Mouse (Mus musculus) hindbrain, postnatal 0 days (tissue): ENCODE measurements at regions not wholly inside any gene's neighbourhood (a gene's known extent, or its start where the extent isn't known, plus 50 kb on each side); places are given as distances from the start of the nearest gene placed in this dataset.

Source experiments
- ATAC-seq: fragments of 200-750 bp; cut with Nextera tagmentation; 2 replicates; pipeline ENCODE4 v1.8.0; 2017; ENCODE audit warnings: mild to moderate bottlenecking, moderate TSS enrichment, moderate library complexity
- DNase-seq: peaks from one replicate; pipeline ENCODE4 v3.0.0-alpha.2; 2015; ENCODE audit warnings: low spot score
- H3K27ac ChIP-seq: fragments of 300-500 bp; sonication (generic); 2 replicates; pipeline ENCODE4 v1.5.1; 2014; ENCODE audit warnings: mild to moderate bottlenecking
- H3K27me3 ChIP-seq: fragments of 300-500 bp; sonication (generic); 2 replicates; pipeline ENCODE4 v1.6.1; 2014; ENCODE audit warnings: low read length, mixed read lengths; ENCODE audit not compliant: insufficient read depth
- H3K36me3 ChIP-seq: fragments of 300-500 bp; sonication (generic); 2 replicates; pipeline ENCODE4 v1.6.1; 2014; ENCODE audit warnings: low read length, mixed read lengths; ENCODE audit not compliant: insufficient read depth
- H3K4me1 ChIP-seq: fragments of 300-500 bp; sonication (generic); 2 replicates; pipeline ENCODE4 v1.6.1; 2014; ENCODE audit warnings: antibody characterized with exemption, low read length, mixed read lengths; ENCODE audit not compliant: insufficient read depth
- H3K4me2 ChIP-seq: fragments of 300-500 bp; sonication (generic); 2 replicates; pipeline ENCODE4 v1.6.1; 2014; ENCODE audit warnings: low read depth, mild to moderate bottlenecking, low read length, moderate library complexity, mixed read lengths
- H3K4me3 ChIP-seq: fragments of 300-500 bp; sonication (generic); 2 replicates; pipeline ENCODE4 v1.5.1; 2014; ENCODE audit warnings: low read length
- H3K9ac ChIP-seq: fragments of 300-500 bp; sonication (generic); replicated peaks from 2 replicates; pipeline ENCODE4 v1.6.1; 2014; ENCODE audit warnings: mild to moderate bottlenecking, low read length, moderate library complexity, mixed read lengths
- H3K9me3 ChIP-seq: fragments of 300-500 bp; sonication (generic); 2 replicates; pipeline ENCODE4 v1.6.1; 2016; ENCODE audit warnings: low read length, mixed read lengths
- CTCF ChIP-seq: IDR thresholded peaks from 2 replicates; pipeline ENCODE4 v1.5.1; 2016; ENCODE audit warnings: antibody characterized with exemption, control low read depth, low read depth
- WGBS: fragments of 180-500 bp; shearing (Covaris S2); extraction: QIAGEN DNeasy Blood & Tissue Kit; methylation state at CpG from one replicate; pipeline ENCODE4 v1.1.7; 2014; 5-methylcytosine and 5-hydroxymethylcytosine counted together

DNA sequence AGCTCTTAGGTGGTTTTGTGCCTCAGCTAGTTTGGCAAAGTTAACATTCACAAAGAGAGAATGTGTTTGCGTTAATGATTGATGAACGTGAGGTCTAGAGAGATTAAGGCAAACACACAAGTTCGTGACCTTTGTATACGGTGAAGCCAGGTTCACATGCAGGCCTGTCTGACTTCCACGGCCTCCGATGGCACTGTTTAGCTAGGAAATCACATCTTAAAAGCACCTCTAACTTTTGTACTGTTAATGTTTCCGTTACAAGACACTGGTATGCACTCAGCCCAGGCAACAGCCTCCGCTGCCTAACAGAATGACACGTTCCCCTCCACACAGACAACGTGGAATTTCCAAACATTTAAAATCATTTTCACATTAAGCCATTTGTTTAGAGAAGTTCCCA lies 94.3 kb upstream of the Ppp1r12a start:
- H3K36me3 ChIP-seq = no peaks in the 10 kb centered on the region
- no peak overlapping the region for H3K27ac ChIP-seq
- H3K27me3 ChIP-seq = no peaks in the 10 kb centered on the region
- ATAC-seq (no peak), DNase-seq (no peak)
- no peaks in the 10 kb centered on the region for H3K4me1 ChIP-seq
- WGBS = 81% methylated on average over 10 of the region's 10 CpGs
- TF ChIP-seq CTCF = no peak
- no peak overlapping the region for H3K4me2 ChIP-seq
- no peaks in the 10 kb centered on the region for H3K9me3 ChIP-seq
- no peak overlapping the region for H3K4me3 ChIP-seq
- H3K9ac ChIP-seq = no peak overlapping the region

DNA sequence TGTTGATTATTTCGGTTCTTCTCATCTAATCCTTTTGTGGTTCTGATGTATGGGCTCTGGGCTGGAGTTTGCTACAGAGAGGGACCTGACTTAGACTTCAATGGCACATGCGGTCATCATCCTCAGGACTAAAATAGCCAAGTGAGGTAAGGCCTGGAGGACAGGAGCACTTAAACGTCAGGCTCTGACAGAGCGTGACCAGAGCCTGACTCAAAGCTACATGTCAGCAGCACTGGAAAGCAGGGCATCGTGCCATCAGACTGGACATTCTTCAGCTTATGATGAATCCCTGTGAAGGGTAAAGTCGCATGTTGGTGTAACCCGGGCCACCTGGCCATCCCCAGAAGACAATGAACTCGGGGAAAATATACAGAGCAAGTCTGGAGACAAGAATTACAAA lies 95.8 kb upstream of the Ppp1r12a start:
- no peaks in the 10 kb centered on the region for H3K9me3 ChIP-seq
- H3K36me3 ChIP-seq = no peaks in the 10 kb centered on the region
- no peaks in the 10 kb centered on the region for H3K27me3 ChIP-seq
- H3K27ac ChIP-seq = no peak overlapping the region
- ATAC-seq (no peak), DNase-seq (no peak)
- WGBS = 85% methylated on average over 8 of the region's 8 CpGs
- no peak overlapping the region for H3K4me3 ChIP-seq
- H3K4me2 ChIP-seq = no peak overlapping the region
- TF ChIP-seq CTCF = no peak
- no peaks in the 10 kb centered on the region for H3K4me1 ChIP-seq
- no peak overlapping the region for H3K9ac ChIP-seq

DNA sequence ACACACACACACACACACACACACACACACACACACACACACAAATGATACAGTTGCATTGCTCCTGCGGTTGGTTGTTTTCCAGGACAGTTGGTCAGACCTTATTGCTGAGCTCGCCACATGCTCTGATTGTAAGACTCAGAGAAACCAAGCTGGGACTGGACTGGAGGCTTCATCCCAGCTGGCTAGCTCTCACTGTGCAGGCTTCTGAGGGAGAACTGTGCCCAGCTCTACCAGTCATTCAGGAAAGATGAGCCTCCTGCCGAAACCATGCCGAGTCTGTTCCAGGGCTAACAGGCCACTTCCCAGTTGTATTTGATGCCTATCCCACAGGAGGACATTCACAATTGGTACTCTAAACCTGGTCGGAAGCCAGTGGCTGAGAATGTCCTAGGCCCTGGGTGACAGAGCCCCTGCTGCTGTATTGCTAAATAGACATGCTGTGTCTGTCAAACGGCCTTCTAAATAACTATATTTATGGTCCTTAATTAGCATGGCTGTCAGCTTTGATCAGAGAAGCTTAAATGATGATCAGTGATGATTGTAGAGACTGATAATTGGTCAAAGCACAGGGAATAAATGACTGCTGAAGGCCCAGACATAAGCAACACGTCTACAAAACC lies 100.1 kb upstream of the Ppp1r12a start:
- H3K4me3 ChIP-seq = no peak overlapping the region
- peak; percentile 85 for ATAC-seq
- TF ChIP-seq CTCF = no peak
- H3K4me2 ChIP-seq = no peak overlapping the region
- no peaks in the 10 kb centered on the region for H3K36me3 ChIP-seq
- 37% methylated on average over 7 of the region's 7 CpGs for WGBS
- peak; percentile 56 for DNase-seq
- no peaks in the 10 kb centered on the region for H3K9me3 ChIP-seq
- no peak overlapping the region for H3K27ac ChIP-seq
- H3K4me1 ChIP-seq = no peaks in the 10 kb centered on the region
- no peaks in the 10 kb centered on the region for H3K27me3 ChIP-seq
- H3K9ac ChIP-seq = no peak overlapping the region

DNA sequence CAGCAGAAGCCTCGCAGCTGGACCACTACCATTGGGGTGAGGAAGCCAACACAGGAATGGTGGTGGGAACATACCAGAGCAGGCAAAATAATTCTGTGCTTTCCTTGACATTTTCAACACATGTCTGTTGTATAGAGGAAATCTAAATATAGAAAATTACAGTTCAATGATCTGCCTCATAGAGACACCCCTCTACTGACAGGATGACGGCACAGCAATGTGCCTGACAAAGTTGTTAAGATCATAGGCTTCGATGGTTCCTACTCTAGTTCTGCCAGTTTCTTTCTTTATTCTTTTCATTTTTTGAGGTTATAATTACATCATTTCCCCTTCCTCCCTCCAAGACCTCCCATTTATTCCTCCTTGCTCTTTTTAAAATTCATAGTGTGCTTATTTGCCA lies 101.4 kb upstream of the Ppp1r12a start:
- ATAC-seq = no peak
- no peak for TF ChIP-seq CTCF

DNA sequence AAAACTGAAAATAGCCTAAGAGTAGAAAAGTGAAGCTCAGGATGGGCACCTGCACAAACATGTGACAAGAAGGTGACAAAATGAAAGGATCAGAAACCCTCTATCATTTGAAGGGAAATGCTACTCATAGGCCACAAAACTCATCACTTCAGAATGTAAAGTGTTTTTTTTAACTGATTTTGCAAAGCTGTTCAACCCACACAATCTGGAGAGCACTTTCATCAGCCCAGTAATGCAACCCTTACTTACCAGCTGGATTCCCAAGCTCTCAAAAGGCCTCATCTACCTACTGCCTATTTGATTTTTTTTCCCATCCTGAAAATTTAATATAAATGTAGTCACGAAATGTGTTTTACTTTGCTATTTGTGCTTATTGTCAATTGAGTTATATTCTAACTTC lies 110.4 kb upstream of the Ppp1r12a start:
- Histone ChIP-seq H3K27ac (no peak overlapping the region), H3K27me3 (no peaks in the 10 kb centered on the region), H3K9me3 (no peaks in the 10 kb centered on the region), H3K36me3 (no peaks in the 10 kb centered on the region), H3K9ac (no peak overlapping the region), H3K4me2 (no peak overlapping the region), H3K4me3 (no peak overlapping the region), H3K4me1 (no peaks in the 10 kb centered on the region)
- ATAC-seq (no peak), DNase-seq (no peak)
- no peak for TF ChIP-seq CTCF
- 98% methylated on average over 1 of the region's 1 CpGs for WGBS

More for the DNA sequence above, 101.4 kb upstream of the Ppp1r12a start:
- H3K4me2 ChIP-seq = no peak overlapping the region
- H3K27ac ChIP-seq = no peak overlapping the region
- no peak overlapping the region for H3K4me3 ChIP-seq
- no peaks in the 10 kb centered on the region for H3K9me3 ChIP-seq
- no peak overlapping the region for H3K9ac ChIP-seq
- DNase-seq = no peak
- 81% methylated on average over 3 of the region's 3 CpGs for WGBS
- no peaks in the 10 kb centered on the region for H3K36me3 ChIP-seq
- no peaks in the 10 kb centered on the region for H3K27me3 ChIP-seq
- no peaks in the 10 kb centered on the region for H3K4me1 ChIP-seq

DNA sequence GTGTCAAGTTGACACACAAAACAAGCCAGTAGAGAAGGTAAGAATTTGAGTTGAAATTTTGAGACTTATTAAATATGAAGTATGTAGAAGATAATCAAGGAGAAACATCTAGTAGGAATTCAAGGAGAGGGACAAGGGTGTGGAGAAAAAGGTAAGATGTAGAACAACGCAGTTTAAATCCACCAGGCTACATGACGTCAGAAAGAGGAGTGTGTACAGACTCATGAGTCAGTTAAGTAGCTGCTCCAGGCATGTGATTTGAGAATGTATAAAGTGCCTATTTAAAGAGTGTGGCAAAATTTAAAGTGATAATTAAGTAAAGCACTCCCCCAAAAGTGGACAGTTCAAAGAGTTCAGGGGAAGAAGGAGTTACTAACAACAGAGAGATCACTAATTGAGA lies 113.6 kb upstream of the Ppp1r12a start:
- ATAC-seq = no peak
- no peaks in the 10 kb centered on the region for H3K4me1 ChIP-seq

DNA sequence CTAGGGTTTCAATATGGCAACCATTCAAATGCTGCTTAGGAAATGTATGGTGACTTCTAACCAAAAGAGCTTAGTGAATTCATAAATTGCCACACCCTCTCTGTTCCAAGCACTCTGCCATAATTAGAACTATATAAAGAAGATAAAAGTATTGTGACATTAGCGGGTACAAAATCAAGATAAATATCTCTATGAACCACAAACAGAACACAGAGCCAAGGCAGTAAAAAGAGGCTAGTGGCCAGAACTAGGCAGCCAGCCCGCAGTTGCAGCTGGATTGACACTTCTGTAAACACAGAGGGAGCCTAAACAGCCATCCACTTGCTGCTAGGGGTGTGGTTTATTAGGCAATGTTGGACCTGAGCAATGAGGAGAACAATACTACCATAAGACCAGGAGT lies 118.5 kb upstream of the Ppp1r12a start:
- Histone ChIP-seq H3K9ac (no peak overlapping the region), H3K27ac (no peak overlapping the region), H3K4me1 (no peaks in the 10 kb centered on the region), H3K36me3 (no peaks in the 10 kb centered on the region), H3K4me2 (no peak overlapping the region), H3K27me3 (no peaks in the 10 kb centered on the region), H3K4me3 (no peak overlapping the region), H3K9me3 (no peaks in the 10 kb centered on the region)
- no peak for DNase-seq
- ATAC-seq = no peak
- 75% methylated on average over 2 of the region's 2 CpGs for WGBS
- TF ChIP-seq CTCF = no peak

More for the DNA sequence above, 113.6 kb upstream of the Ppp1r12a start:
- Histone ChIP-seq H3K9me3 (no peaks in the 10 kb centered on the region), H3K9ac (no peak overlapping the region), H3K27ac (no peak overlapping the region), H3K36me3 (no peaks in the 10 kb centered on the region), H3K4me2 (no peak overlapping the region), H3K4me3 (no peak overlapping the region), H3K27me3 (no peaks in the 10 kb centered on the region)
- TF ChIP-seq CTCF = no peak
- WGBS = 97% methylated on average over 2 of the region's 2 CpGs
- DNase-seq = no peak
